Mouse (Mus musculus): ENCODE data around the gene Cfap61.

GRCm38 (mm10) chr2:146049339-146049738 is 114.8 kb downstream of the Cfap61 start:
- no peak for TF ChIP-seq POLR2A (IDR thresholded peaks at IDR 0.05; ENCODE audit: low read depth, low read length)
- no peak for TF ChIP-seq CTCF (IDR thresholded peaks at IDR 0.05; ENCODE audit: extremely low read depth, insufficient read length, insufficient replicate concordance, low read depth, low read length)
